ENCODE assay signal across 20 mouse cellular contexts in the genomic region with DNA sequence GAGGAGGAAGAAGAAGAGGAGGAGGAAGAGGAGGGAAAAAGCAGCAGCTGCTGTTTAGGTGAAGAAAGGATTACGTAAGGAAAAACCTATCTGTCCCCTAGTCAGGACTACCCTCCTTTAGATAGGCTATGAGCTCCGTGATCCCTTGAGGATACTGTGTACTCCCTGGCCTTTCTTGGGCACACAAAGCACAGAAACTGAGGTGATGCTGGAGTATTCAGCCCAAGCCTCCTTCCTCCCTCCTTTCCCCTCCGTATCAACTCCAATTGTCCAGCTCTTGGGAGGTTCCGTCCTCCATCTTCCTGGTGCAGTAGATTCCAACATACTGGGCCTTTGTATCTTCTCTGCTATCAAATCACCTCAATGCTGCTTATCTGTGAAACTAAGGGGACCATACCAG. TPM values are rescaled to one million over a fixed set of nuclear protein-coding genes. Genes with fewer than 3 reads are reported as not detected.
DNase-seq lines count a peak whose midpoint lies in the region; ATAC-seq and TF ChIP-seq lines count a peak whose summit lies in the region.
"Had no signal": no experiment of that assay in that cellular context is flagged by ENCODE, and none has a peak within 500 bp of the region (broad histone marks: within the 10 kb centered on the region; RNA-seq: fewer than 3 reads in every experiment).

No protein-coding gene starts in this region.

- peaks cover 4% of the 10 kb centered on the region; the same call in 1 of the 2 replicates for H3K9me3 ChIP-seq in forebrain, embryonic 13.5 days (replicated peaks)
- peaks cover 8% of the 10 kb centered on the region; the same call in 1 of the 2 replicates for H3K9me3 ChIP-seq in forebrain, embryonic 10.5 days
- H3K9me3 ChIP-seq in hindbrain, embryonic 14.5 days (ENCODE audit: control insufficient read depth, low read length): no peaks in the 10 kb centered on the region
- no peaks in the 10 kb centered on the region for H3K9me3 ChIP-seq in hindbrain, postnatal 0 days (ENCODE audit: low read length)
- no peaks in the 10 kb centered on the region for H3K9me3 ChIP-seq in lung, embryonic 16.5 days (ENCODE audit: control insufficient read depth, low read length)
- no peaks in the 10 kb centered on the region for H3K9me3 ChIP-seq in stomach, embryonic 15.5 days
- H3K9me3 ChIP-seq: forebrain, embryonic 15.5 days had no signal

- H3K4me1 ChIP-seq in forebrain, embryonic 13.5 days: peaks cover 47% of the 10 kb centered on the region
- peaks cover 47% of the 10 kb centered on the region for H3K4me1 ChIP-seq in forebrain, embryonic 10.5 days
- peaks cover 5% of the 10 kb centered on the region; the same call in 1 of the 2 replicates for H3K4me1 ChIP-seq in hindbrain, embryonic 14.5 days (replicated peaks; ENCODE audit: control insufficient read depth, insufficient read depth, low read length)
- H3K4me1 ChIP-seq in hindbrain, postnatal 0 days (ENCODE audit: insufficient read depth, low read length): no peaks in the 10 kb centered on the region; the same call in none of the 2 replicates
- peaks cover 42% of the 10 kb centered on the region for H3K4me1 ChIP-seq in lung, embryonic 16.5 days (replicated peaks; ENCODE audit: control insufficient read depth, insufficient read depth, low read length)
- H3K4me1 ChIP-seq in stomach, embryonic 15.5 days: peaks cover 44% of the 10 kb centered on the region

- no peaks in the 10 kb centered on the region for H3K27me3 ChIP-seq in forebrain, embryonic 13.5 days
- H3K27me3 ChIP-seq in forebrain, embryonic 10.5 days (ENCODE audit: poor library complexity, severe bottlenecking): no peaks in the 10 kb centered on the region
- no peaks in the 10 kb centered on the region for H3K27me3 ChIP-seq in hindbrain, embryonic 14.5 days (ENCODE audit: control insufficient read depth, insufficient read depth, low read length)
- no peaks in the 10 kb centered on the region for H3K27me3 ChIP-seq in hindbrain, postnatal 0 days (ENCODE audit: insufficient read depth, low read length)
- no peaks in the 10 kb centered on the region for H3K27me3 ChIP-seq in lung, embryonic 16.5 days (ENCODE audit: control insufficient read depth, insufficient read depth, low read depth, low read length)
- H3K27me3 ChIP-seq in stomach, embryonic 15.5 days (replicated peaks): no peaks in the 10 kb centered on the region
- H3K27me3 ChIP-seq: forebrain, embryonic 15.5 days had no signal

- H3K36me3 ChIP-seq in forebrain, embryonic 13.5 days (ENCODE audit: poor library complexity, severe bottlenecking): peaks cover 19% of the 10 kb centered on the region
- peaks cover 85% of the 10 kb centered on the region for H3K36me3 ChIP-seq in forebrain, embryonic 10.5 days (replicated peaks)
- H3K36me3 ChIP-seq in hindbrain, embryonic 14.5 days (replicated peaks; ENCODE audit: control insufficient read depth, insufficient read depth): no peaks in the 10 kb centered on the region
- no peaks in the 10 kb centered on the region for H3K36me3 ChIP-seq in hindbrain, postnatal 0 days (ENCODE audit: insufficient read depth, low read length)
- H3K36me3 ChIP-seq in lung, embryonic 16.5 days (ENCODE audit: control insufficient read depth, insufficient read depth, low read length): peaks cover 23% of the 10 kb centered on the region
- peaks cover 22% of the 10 kb centered on the region for H3K36me3 ChIP-seq in stomach, embryonic 15.5 days

- no peak overlapping the region for H3K4me3 ChIP-seq in forebrain, embryonic 13.5 days
- no peak overlapping the region for H3K4me3 ChIP-seq in forebrain, embryonic 10.5 days
- no peak overlapping the region for H3K4me3 ChIP-seq in hindbrain, embryonic 14.5 days (replicated peaks; ENCODE audit: low read length)
- no peak overlapping the region for H3K4me3 ChIP-seq in hindbrain, postnatal 0 days (ENCODE audit: low read length)
- no peak overlapping the region for H3K4me3 ChIP-seq in lung, embryonic 16.5 days (ENCODE audit: low read length)
- H3K4me3 ChIP-seq in stomach, embryonic 15.5 days (replicated peaks): no peak overlapping the region
- H3K4me3 ChIP-seq: forebrain, embryonic 15.5 days had no signal

- peak overlapping the region; percentile 49; the same call in 1 of the 2 replicates for H3K4me2 ChIP-seq in forebrain, embryonic 13.5 days
- H3K4me2 ChIP-seq in hindbrain, embryonic 14.5 days (replicated peaks): peak overlapping the region; percentile 35
- no peak overlapping the region for H3K4me2 ChIP-seq in hindbrain, postnatal 0 days (ENCODE audit: low read depth, low read length)
- no peak overlapping the region for H3K4me2 ChIP-seq in lung, embryonic 16.5 days (ENCODE audit: low read depth, low read length)
- H3K4me2 ChIP-seq in stomach, embryonic 15.5 days: peak overlapping the region; percentile 83; the same call in 1 of the 2 replicates
- H3K4me2 ChIP-seq: forebrain, embryonic 15.5 days had no signal

- no peak for DNase-seq in forebrain, embryonic 10.5 days (ENCODE audit: extremely low spot score, low spot score)
- DNase-seq in hindbrain, embryonic 14.5 days (ENCODE audit: low spot score): no peak
- DNase-seq in hindbrain, postnatal 0 days (ENCODE audit: low spot score): no peak
- no peak for DNase-seq in lung, adult 18-20 months
- DNase-seq in cerebellum, postnatal 10 days: no peak
- DNase-seq: adrenal gland, adult 2 months; cerebellum, postnatal 14 days; kidney, adult 18-20 months; lung, postnatal 4 days; right cerebral cortex, adult 18-20 months; thymus, adult 18-20 months had no signal

- no peak for ATAC-seq in forebrain, embryonic 13.5 days
- ATAC-seq in hindbrain, embryonic 14.5 days (ENCODE audit: low FRiP score): no peak
- no peak for ATAC-seq in hindbrain, postnatal 0 days
- ATAC-seq in lung, embryonic 16.5 days (ENCODE audit: low read depth): no peak
- no peak for ATAC-seq in stomach, embryonic 15.5 days (ENCODE audit: insufficient read depth, low FRiP score, low read depth)
- ATAC-seq: forebrain, embryonic 15.5 days; midbrain, embryonic 16.5 days had no signal

- TF ChIP-seq CTCF in hindbrain, postnatal 0 days (IDR thresholded peaks at IDR 0.05; ENCODE audit: low read depth): no peak

- 97% methylated on average over 4 of the region's 4 CpGs for WGBS in forebrain, embryonic 13.5 days
- 90% methylated on average over 4 of the region's 4 CpGs for WGBS in forebrain, embryonic 10.5 days
- 94% methylated on average over 4 of the region's 4 CpGs for WGBS in hindbrain, embryonic 14.5 days
- WGBS in hindbrain, postnatal 0 days: 95% methylated on average over 4 of the region's 4 CpGs
- WGBS in lung, embryonic 16.5 days: 86% methylated on average over 4 of the region's 4 CpGs
- 86% methylated on average over 4 of the region's 4 CpGs for WGBS in stomach, embryonic 15.5 days

- H3K9ac ChIP-seq in forebrain, embryonic 13.5 days: no peak overlapping the region
- H3K9ac ChIP-seq in hindbrain, embryonic 14.5 days: no peak overlapping the region
- no peak overlapping the region for H3K9ac ChIP-seq in hindbrain, postnatal 0 days (replicated peaks; ENCODE audit: low read length)
- peak overlapping the region; percentile 58 for H3K9ac ChIP-seq in lung, embryonic 16.5 days (ENCODE audit: low read length)
- H3K9ac ChIP-seq in stomach, embryonic 15.5 days: no peak overlapping the region
- H3K9ac ChIP-seq: forebrain, embryonic 15.5 days had no signal

- no peak overlapping the region for H3K27ac ChIP-seq in forebrain, embryonic 13.5 days
- no peak overlapping the region for H3K27ac ChIP-seq in forebrain, embryonic 10.5 days
- H3K27ac ChIP-seq in hindbrain, embryonic 14.5 days: no peak overlapping the region
- no peak overlapping the region for H3K27ac ChIP-seq in hindbrain, postnatal 0 days
- H3K27ac ChIP-seq in lung, embryonic 16.5 days (ENCODE audit: low read length): no peak overlapping the region
- 0 out of 2 replicates have a peak overlapping the region, but pooled peaks have one; percentile 78 for H3K27ac ChIP-seq in stomach, embryonic 15.5 days
- H3K27ac ChIP-seq: forebrain, embryonic 15.5 days had no signal

RNA-seq across cellular contexts. Expression of a gene that starts 5.4 kb away (rescaled TPM):
- polyA plus RNA-seq in forebrain, embryonic 13.5 days (2015; fragmentation: Nextera tagmentation; extraction: Ambion mirVana): 2.6 TPM in 2 replicates
- polyA plus RNA-seq in forebrain, embryonic 10.5 days (2016; fragmentation: Nextera tagmentation; extraction: Ambion mirVana): 8.6 and 9.9 TPM in 2 replicates
- polyA plus RNA-seq in hindbrain, embryonic 14.5 days (2014; fragmentation: Nextera tagmentation; extraction: Ambion mirVana): 2.1 and 2.4 TPM in 2 replicates
- total RNA-seq in hindbrain, postnatal 0 days (2014; rRNA removed): 6.7 and 9.7 TPM in 2 replicates
- polyA plus RNA-seq in hindbrain, postnatal 0 days (2015; fragmentation: Nextera tagmentation; extraction: Ambion mirVana): 2.3 and 2.4 TPM in 2 replicates
- polyA plus RNA-seq in lung, embryonic 16.5 days (2015; fragmentation: Nextera tagmentation; extraction: Ambion mirVana): 11.8 and 12.2 TPM in 2 replicates
- polyA plus RNA-seq in stomach, embryonic 15.5 days (2015; fragmentation: Nextera tagmentation; extraction: Ambion mirVana): 9.3 and 10.7 TPM in 2 replicates

RNA-seq across cellular contexts. Expression of a gene that starts 14.5 kb away (rescaled TPM):
- 86.6 and 89.0 TPM in 2 replicates for polyA plus RNA-seq in forebrain, embryonic 13.5 days (2015; fragmentation: Nextera tagmentation; extraction: Ambion mirVana)
- 62.6 and 72.1 TPM in 2 replicates for polyA plus RNA-seq in forebrain, embryonic 10.5 days (2016; fragmentation: Nextera tagmentation; extraction: Ambion mirVana)
- 73.4 and 78.1 TPM in 2 replicates for polyA plus RNA-seq in hindbrain, embryonic 14.5 days (2014; fragmentation: Nextera tagmentation; extraction: Ambion mirVana)
- total RNA-seq in hindbrain, postnatal 0 days (2014; rRNA removed): 142 and 178 TPM in 2 replicates
- 77.2 and 80.5 TPM in 2 replicates for polyA plus RNA-seq in hindbrain, postnatal 0 days (2015; fragmentation: Nextera tagmentation; extraction: Ambion mirVana)
- 73.3 and 80.2 TPM in 2 replicates for polyA plus RNA-seq in lung, embryonic 16.5 days (2015; fragmentation: Nextera tagmentation; extraction: Ambion mirVana)
- 79.3 and 86.5 TPM in 2 replicates for polyA plus RNA-seq in stomach, embryonic 15.5 days (2015; fragmentation: Nextera tagmentation; extraction: Ambion mirVana)

RNA-seq across cellular contexts. Expression of a gene that starts 27.9 kb away (rescaled TPM):
- polyA plus RNA-seq in forebrain, embryonic 13.5 days (2015; fragmentation: Nextera tagmentation; extraction: Ambion mirVana): 30.0 and 33.7 TPM in 2 replicates
- 28.9 and 29.3 TPM in 2 replicates for polyA plus RNA-seq in forebrain, embryonic 10.5 days (2016; fragmentation: Nextera tagmentation; extraction: Ambion mirVana)
- 23.4 and 26.0 TPM in 2 replicates for polyA plus RNA-seq in hindbrain, embryonic 14.5 days (2014; fragmentation: Nextera tagmentation; extraction: Ambion mirVana)
- total RNA-seq in hindbrain, postnatal 0 days (2014; rRNA removed): 11.3 and 17.6 TPM in 2 replicates
- polyA plus RNA-seq in hindbrain, postnatal 0 days (2015; fragmentation: Nextera tagmentation; extraction: Ambion mirVana): 22.4 and 22.6 TPM in 2 replicates
- polyA plus RNA-seq in lung, embryonic 16.5 days (2015; fragmentation: Nextera tagmentation; extraction: Ambion mirVana): 22.0 and 23.4 TPM in 2 replicates
- 18.5 and 19.0 TPM in 2 replicates for polyA plus RNA-seq in stomach, embryonic 15.5 days (2015; fragmentation: Nextera tagmentation; extraction: Ambion mirVana)

RNA-seq across cellular contexts. Expression of a gene that starts 57.9 kb away (rescaled TPM):
- 3.0 and 3.1 TPM in 2 replicates for polyA plus RNA-seq in forebrain, embryonic 13.5 days (2015; fragmentation: Nextera tagmentation; extraction: Ambion mirVana)
- polyA plus RNA-seq in forebrain, embryonic 10.5 days (2016; fragmentation: Nextera tagmentation; extraction: Ambion mirVana): 0.88 and 1.1 TPM in 2 replicates
- polyA plus RNA-seq in hindbrain, embryonic 14.5 days (2014; fragmentation: Nextera tagmentation; extraction: Ambion mirVana): 5.5 and 6.8 TPM in 2 replicates
- total RNA-seq in hindbrain, postnatal 0 days (2014; rRNA removed): 42.1 and 46.6 TPM in 2 replicates
- 7.3 and 7.6 TPM in 2 replicates for polyA plus RNA-seq in hindbrain, postnatal 0 days (2015; fragmentation: Nextera tagmentation; extraction: Ambion mirVana)
- 23.9 and 26.5 TPM in 2 replicates for polyA plus RNA-seq in lung, embryonic 16.5 days (2015; fragmentation: Nextera tagmentation; extraction: Ambion mirVana)
- polyA plus RNA-seq in stomach, embryonic 15.5 days (2015; fragmentation: Nextera tagmentation; extraction: Ambion mirVana): 18.9 and 21.1 TPM in 2 replicates
- total RNA-seq: neutrophil, adult 5-6 weeks had no signal

RNA-seq across cellular contexts. Expression of a gene that starts 58.3 kb away (rescaled TPM):
- 0.44 TPM in 1 of 2 replicates, not detected in the other for polyA plus RNA-seq in forebrain, embryonic 13.5 days (2015; fragmentation: Nextera tagmentation; extraction: Ambion mirVana)
- not detected in 2 replicates for polyA plus RNA-seq in forebrain, embryonic 10.5 days (2016; fragmentation: Nextera tagmentation; extraction: Ambion mirVana)
- not detected in 2 replicates for polyA plus RNA-seq in hindbrain, embryonic 14.5 days (2014; fragmentation: Nextera tagmentation; extraction: Ambion mirVana)
- total RNA-seq in hindbrain, postnatal 0 days (2014; rRNA removed): 0.42 TPM in 1 of 2 replicates, not detected in the other
- 0.14 and 0.16 TPM in 2 replicates for polyA plus RNA-seq in hindbrain, postnatal 0 days (2015; fragmentation: Nextera tagmentation; extraction: Ambion mirVana)
- polyA plus RNA-seq in lung, embryonic 16.5 days (2015; fragmentation: Nextera tagmentation; extraction: Ambion mirVana): 0.20 and 1.1 TPM in 2 replicates
- 1.4 and 2.3 TPM in 2 replicates for polyA plus RNA-seq in stomach, embryonic 15.5 days (2015; fragmentation: Nextera tagmentation; extraction: Ambion mirVana)
- total RNA-seq: layer of hippocampus, postnatal 14 days; left cerebral cortex, postnatal 36 days; neutrophil, adult 5-6 weeks had no signal
- polyA plus RNA-seq: embryonic facial prominence, embryonic 11.5 days; forebrain, embryonic 15.5 days; midbrain, embryonic 16.5 days had no signal

Comparison
In these comparisons a context has a peak if more than half of its experiments do, and no peak if none do; other contexts are left out.
1. H3K4me2 ChIP-seq: peak in forebrain, embryonic 13.5 days (single experiment), hindbrain, embryonic 14.5 days (single experiment) and stomach, embryonic 15.5 days (single experiment); none in hindbrain, postnatal 0 days (single experiment) and lung, embryonic 16.5 days (single experiment).